Mouse (Mus musculus): ENCODE measurements around the gene E2f8.

Gene E2f8

DNA sequence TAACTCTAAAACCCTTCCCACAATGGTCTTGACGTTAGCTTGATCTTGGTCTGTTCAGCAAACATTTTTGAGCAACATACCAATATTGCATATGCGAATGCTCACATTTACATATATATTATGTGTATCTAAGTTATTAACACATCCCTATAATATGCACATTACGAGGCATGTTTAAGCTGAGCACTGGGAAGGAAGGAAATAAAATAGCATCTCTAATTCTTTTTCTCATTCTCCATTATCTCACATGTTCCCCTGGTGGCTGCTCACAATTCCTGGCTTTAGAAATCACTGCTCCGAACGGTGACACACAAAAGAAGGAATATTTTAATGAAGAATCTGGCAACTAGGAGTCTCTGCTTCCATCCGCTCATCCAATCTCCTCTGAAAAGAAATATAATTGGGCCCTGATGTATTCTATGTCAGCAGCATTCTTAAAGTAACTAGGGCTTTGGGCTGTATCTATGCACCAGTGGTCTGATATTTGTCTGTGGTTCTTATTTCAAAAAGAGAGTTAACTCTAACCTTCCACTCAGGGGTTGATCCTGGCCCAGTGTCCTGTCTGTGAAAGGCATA, 29.8 kb downstream of the E2f8 start:
- DNase-seq: no peak

DNA sequence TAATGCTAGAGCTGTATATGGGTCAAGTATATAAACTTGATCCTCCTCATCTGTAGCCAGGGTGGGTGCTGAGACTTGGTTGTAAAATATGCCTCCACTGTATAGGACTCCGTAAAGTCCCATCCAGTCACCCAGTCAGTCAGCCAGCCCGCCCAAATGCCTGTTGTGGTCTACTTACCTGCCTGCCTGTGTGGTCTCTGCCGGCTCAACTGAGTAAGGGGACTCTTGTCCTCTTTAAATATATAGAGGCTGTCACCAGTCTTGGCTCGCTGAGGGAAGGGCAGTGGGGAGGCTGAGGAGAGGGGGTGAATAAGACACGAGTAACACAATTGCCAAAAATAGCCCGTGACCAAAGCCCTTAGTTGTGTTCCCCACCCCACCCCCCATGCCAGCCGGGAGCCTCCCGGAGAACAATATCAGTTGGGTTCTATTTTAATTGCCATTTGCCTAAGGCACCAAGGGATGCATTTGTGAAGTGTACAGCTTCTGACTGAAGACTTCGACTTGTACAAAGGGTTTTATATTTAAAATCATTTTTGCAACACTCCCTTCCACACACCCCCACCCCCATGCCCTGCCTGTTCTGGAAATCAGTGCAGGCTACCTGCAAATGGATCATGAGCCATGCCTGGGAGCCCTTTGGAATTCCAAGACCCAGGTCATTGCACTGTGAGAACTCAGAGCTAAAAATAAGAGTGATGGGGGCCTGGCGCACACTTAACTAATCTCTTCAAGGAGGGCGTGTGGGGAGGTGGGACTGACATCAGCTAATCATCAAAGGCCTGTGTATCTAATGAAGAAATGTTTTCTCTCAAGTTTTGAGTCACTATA, 33.4 kb downstream of the E2f8 start, which contains the start of gene Csrp3:
Gene Csrp3, minus strand, starts transcription at position 214 of the 831 bp plus-strand sequence.
- no peak for DNase-seq

DNA sequence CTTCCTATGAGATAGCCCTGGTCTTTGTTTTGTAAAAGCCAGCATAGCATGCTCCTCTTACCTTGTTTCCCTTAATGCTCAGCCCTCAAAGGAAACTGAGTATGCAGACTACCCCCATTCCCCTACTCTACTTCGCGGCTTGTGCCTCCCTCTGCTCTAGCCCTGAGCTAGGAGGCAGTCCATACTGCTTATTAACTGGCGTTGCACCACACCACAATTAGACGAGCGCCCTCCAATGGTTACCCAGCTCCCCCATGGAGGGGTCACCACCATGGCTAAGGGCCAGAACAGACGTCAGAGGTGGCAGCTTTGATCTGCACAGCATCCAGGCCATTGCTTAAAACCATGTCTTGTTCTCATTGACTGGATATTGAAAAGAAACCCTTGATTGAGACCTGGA, 34.6 kb downstream of the E2f8 start:
- no peak for DNase-seq

DNA sequence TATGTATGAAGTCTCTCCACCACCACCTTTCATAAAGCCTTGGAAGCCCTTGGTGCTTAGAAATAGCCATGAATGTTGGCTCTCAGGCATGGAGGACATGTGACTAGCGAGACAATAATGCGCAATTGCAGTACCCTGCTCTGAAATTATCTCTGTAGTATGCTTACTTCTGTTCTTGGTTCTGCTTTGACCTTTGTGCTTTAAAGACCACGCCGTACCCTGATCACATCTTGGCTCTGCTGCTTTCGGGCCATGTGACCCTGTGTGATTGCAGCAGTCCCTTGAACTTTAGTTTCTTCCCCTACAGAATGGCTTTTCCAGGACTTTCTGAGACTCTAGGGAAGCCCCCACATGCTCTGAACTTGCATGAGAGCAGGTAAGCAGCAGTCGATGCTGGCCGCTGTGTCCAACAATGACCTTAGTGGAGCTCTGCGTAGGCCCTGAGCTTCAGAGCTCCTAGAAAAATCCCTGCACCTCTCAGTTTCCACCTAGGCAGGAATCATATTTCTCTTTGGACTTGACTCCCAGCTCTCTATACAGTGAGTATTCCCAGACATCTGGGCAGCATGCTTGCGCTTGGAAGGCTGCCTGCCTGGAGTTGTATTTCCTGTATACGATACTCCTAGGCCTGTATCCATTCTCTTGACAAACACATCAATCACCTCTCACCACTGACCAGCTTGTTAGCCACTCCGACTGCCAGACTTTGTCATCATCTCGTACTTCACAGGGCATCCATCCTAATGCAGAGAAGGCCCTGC, 36.0 kb downstream of the E2f8 start:
- no peak for DNase-seq

DNA sequence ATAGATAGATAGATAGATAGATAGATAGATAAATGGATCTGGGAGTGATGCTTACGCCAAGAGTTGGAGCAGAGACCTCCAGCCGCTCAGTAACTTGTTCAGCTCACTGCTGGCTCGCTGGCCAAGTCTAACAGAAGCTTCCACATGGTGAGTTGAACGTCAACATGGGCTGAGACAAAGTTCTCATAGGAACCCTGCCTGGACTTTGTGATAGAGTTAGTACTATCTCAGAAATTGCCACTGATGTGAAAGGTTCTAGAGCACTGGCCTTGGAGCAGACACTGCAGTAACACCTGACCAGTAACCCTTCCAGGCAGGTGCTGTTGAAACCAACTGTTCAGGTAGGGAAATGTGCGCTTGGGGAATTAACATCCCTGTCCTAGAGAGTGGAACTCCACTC, 37.9 kb downstream of the E2f8 start:
- DNase-seq: no peak

DNA sequence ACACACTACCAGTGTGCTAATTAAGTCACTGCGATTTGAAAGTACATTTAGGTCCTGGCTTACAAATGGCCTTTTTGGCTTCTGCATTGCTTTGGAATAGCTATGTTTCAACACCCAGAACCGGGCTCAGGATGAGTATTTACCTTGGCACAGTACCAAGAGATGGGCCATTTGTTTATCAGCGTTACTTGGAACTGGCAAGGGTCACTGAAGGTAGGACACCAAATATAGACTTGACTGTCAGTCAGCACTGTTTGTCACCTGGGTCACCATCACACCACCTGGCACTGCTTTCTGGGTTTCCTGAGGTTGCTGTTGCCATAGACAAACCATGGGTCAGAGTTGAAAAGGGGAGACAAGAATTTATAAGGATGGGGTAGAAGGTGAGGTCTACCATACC, 39.0 kb downstream of the E2f8 start:
- DNase-seq: no peak

DNA sequence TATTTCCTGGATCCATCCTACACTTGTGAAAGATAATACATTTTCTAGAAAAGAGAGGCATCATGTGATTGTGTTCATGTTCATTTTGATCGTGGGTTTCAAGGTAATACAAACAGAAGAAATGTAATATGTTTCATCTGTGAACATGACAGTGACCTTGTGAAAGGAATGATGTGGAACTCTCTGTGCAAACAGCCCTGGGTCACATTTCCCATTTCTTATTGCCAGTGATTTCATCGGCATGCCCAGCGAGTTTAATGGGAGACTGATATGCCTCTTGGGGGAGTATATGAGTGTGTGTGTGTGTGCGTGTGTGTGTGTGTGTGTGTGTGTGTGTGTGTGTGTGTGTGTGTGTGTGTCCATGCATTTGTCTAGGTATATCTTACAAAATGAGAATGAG, 39.9 kb downstream of the E2f8 start:
- no peak for DNase-seq

DNA sequence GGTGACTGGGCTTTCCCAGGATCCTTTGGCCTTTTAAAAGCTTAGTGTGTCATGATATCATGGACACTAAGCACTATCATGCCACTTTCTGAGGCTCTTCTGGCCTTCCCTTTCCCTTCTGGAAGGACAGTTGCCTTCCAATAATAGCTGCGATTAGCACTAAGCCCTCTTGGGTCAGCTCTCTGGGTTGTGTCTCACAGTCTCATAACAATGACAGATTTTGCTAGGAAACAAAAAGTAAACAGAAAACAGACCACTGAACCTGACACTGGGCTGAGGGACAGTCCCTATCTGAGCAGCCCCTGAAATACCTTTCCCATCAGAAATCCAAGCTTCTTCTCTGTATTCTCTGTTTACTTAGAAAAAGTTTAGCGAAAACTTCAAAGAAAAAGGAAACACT, 40.9 kb downstream of the E2f8 start:
- DNase-seq: no peak

DNA sequence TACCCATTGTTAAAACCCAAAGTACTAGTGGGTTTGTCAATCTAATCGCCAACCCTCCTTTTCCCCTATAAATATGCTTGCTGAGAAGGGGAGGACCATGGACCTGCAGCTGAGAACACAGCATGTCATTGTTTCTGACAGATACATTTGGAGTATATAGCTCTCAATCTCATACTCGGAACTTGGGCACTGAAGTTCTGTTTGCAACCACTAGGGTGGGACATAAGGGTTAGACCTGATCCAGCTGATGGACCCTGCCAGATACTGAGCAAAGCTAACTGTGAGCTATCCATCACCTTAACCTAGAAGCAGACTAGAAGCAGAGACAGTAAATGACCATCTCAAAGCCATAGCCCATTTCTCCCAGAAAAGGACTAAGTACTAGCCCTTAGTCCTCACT, 43.0 kb downstream of the E2f8 start:
- DNase-seq: no peak

DNA sequence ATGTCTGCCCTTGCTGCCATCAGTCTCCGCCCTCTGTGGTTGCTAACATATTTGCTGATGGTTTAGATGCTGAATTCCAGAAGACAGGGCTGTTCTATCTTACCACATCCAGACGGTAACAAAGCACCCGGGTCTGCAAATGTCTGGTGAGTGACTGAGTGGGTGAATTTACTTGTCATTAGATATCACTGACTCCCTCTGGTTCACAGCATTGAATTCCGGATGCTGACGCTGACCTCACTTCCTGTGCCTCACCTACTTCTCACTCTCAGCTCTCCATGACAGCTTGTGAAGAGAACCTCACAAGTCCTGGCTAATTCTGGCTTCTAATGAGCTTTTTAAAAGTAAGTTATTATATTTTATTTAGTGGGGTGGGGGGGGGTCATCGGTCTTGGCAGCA, 44.4 kb downstream of the E2f8 start:
- no peak for DNase-seq

DNA sequence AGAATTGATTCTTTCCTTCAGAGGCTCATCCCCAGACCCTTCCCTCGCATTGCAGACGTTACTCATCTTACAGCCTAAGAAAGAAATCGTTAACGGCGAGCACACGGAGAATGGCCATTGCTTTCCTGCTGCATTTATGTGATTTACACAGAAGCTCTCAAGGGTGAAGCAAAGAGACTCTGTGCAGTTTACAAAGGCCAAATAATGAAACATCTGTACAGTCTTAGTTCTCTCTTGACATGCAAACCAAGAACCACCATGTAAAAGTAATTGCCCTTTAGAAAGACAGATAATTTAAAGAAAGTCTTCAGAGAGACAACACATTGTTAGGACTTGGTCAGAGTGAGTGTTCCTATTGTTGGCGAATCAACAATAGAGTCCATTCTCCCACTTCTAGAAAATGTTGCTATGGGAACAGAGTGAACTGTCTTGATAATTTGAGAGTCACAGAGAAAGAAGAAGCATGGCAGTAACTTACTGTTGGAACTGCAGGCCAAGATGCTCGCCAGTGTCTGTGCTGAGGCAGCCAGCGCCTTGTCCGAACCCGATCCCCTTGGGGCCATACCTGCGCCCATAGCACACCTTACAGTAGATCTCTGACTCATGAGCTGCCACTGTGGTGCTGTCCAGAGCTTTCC, 46.3 kb downstream of the E2f8 start:
- no peak for DNase-seq

DNA sequence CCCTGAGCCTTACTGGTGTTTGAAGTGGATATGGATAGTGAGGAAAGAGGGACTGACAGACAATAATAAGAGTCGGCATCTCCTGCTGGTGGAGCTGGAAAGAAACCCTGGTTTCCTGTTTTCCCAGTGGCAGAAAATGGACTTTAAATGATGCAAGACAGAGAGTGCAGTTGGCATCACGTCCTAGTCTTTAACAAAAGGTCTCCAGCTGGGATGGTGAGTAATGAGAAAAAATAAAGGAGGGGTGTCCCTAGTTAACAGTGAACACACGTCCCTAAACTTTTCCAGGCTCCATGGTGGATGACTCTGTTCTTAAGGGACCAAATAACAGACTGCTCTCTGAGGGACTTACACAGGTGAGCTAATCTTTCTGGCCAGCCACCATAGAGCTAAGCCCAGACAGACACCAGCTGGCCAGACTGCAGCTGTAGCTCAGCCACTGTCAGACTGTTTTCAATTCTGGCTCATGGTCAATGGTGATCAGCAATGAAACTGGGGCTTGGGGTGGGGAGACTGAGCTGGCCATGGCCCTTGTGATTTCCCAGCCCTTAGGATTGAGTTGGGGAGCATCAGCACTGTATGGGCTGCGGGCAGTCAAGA, 46.9 kb downstream of the E2f8 start:
- no peak for DNase-seq

DNA sequence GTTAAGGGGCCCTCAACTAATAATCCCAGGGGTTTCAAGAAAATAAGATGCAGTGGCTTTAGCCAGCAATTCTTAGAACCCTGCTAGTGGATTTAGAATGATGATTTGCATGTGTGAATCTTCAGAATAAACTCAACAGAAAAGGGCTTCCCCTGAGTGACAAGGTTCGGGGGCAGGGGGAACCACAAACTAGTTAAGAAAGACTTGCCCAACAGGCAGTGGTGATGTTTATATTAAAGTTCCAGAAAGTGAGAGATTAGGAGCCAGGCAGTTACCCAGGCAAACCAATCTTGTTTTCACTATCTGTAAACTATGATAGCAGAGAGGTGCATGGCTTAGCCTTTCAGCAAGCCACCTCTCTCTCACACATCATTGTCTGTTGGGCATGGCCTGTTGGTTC, 48.7 kb downstream of the E2f8 start:
- no peak for DNase-seq

DNA sequence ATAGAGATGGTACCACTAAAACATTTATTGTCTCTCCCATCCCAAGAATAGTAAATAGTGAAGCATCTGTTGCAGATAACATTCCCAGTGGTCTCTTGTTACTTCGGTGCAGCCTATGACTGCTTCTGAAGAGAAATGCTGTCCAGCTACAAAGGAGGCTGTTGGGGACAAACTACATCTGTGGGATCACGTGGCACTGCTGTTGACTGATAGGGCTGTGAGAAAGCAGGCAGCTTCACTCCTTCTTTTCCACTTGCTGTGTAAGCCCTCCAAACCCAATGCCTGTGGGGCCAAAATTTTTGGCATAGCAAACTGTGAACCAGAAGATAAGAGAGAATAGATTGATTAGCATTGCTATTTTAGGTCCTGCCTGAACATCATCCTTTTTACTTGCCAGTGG, 51.0 kb downstream of the E2f8 start:
- no peak for DNase-seq

DNA sequence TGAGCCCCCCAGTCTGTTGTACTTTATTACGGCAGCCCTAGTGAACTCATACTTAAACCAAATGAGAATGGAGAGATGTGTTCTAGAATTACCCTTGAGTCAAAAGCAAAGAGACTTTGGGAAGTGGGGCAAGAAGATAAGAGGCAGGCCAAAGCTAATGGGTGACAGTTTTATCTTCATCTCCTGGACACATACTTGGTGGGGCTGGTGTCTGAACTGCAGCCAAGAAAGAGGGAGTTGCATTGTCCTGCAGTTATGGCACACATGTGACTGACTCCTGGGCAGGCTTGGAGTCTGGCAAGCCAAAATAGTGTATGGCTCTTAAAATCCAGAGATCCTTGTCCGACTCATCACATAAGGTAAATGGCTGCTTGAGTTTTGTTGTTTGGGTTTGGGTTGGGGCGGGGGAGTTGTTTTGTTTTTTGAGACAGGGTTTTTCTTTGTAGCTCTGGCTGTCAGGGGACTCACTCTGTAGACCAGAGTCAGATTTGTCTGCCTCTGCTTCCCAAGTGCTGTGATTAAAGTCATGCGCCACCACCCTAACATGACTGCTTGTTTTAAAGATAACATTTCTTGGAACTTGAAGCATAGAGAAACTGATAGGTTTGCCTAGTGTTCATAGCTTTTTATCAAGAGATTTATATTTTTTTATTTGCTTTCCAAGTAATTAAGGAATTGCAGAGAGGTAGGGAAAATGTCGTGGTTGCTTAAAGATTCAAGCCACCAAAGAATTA, 52.1 kb downstream of the E2f8 start:
- no peak for DNase-seq

DNA sequence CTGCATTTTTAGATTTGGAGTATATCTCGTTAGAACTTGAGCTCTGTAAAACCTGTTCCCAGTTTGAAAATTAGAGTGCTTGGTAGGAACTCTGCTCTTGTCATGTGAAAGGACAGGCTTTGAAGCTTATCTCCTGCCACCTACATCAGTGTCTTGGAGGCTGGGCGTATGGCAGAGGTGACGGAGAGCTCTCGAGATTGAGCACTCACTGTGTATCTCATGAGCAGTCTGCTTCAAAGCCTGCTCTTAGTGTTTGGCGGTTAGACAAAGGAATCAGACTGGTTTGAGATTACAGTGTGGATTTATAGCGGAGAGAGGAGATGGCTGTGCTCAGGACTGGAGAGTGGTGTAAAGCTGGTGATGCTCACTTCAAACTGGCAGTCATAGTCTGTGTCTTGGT, 56.2 kb downstream of the E2f8 start:
- DNase-seq: no peak

DNA sequence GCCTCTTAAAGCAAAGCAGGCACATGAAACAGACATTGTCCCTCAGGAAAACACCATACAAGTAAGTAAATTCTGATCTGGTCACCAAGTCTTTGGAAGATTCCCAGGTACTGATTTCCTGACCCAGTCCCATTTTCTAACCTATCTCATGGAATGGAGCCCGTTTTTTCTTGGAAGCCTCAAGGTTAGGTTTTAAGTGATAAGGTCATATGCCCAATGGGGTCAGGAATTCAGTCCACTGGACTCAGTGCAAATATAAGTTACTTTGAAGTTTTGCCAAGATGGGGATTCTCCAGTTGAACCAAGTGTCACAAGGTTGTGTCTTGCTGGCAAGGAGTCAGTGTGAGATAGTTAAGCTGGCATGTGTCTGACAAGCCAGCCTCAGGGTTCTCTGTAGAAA, 56.7 kb downstream of the E2f8 start:
- DNase-seq: no peak

DNA sequence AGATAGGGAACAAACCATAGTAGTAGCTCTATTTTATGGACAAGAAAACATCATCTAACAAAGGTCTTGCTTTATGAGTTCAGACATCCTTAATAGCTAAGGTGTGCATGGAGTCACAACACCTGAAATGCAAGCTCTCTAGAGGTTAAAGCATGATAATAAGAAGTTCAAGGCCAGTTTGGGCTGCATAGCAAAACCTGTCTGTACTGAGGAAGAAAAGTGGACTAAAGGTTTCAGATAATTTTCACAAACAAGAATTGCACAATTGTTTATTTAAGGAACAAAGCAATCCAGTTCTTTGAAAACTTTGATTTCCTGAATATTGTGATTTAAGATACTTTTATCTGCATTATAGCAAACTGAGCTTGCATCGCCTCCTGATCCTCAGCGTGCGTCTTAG, 57.8 kb downstream of the E2f8 start:
- DNase-seq: no peak

DNA sequence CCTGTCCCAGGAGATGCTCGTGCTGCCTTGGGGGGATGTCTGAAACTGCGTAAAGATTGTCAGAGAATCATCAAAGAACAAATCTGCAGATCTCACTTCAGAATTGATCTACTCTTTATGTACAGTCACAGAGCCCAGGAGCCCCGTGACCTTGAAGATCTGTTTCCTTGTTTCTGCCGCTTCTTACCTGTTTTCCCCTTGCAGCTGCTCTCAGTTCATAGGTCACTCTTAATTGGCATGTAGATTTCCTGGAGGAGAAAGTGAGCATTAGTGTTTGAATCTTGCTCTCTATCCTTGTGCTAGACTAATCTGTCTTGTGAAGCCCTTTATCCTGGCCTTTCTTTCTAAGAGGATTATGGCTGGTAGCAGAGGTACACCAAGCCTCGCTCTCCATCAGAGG, 59.7 kb downstream of the E2f8 start:
- DNase-seq: no peak
